Mouse (Mus musculus) testis, adult 2 months (tissue): Measurements from ENCODE around the gene Actn4.

Source experiments
- CTCF ChIP-seq: fragments of 200-500 bp; IDR thresholded peaks from 2 replicates; pipeline ENCODE4 v1.5.1; 2012; ENCODE audit warnings: low read depth, mild to moderate bottlenecking, inconsistent platforms, low read length, moderate library complexity; ENCODE audit not compliant: control insufficient read depth, insufficient read depth, insufficient replicate concordance
- POLR2A ChIP-seq: fragments of 200-500 bp; IDR thresholded peaks from 2 replicates; pipeline ENCODE4 v1.6.1; 2012; ENCODE audit warnings: low read depth, mild to moderate bottlenecking, inconsistent platforms, low read length, moderate library complexity; ENCODE audit not compliant: control insufficient read depth

DNA sequence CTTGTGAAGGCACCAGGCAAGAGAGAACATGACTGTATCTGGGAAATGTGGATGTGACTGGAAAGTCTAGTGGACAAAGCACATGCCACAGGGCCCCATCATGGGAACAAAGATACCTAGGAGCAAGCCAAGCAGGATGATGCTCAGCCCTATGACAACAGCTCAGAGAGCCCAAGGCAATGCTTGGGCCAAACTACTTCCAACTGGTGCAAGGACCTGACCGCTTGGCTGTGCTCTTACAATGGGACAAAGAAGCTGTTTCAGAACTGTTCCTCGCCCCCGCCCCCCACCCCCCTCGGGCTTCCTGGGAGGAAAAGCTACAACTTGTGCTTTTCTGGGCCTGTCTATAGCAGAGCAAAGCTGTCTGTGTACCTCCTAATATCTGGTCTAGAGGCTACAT, 23.5 kb downstream of the Actn4 start:
- no peak for TF ChIP-seq CTCF
- TF ChIP-seq POLR2A: no peak
